Mouse (Mus musculus) cerebellum, adult 11-12 months (tissue): Measurements from ENCODE around the gene Crybg1.

Source experiments
- DNase-seq: peaks from one replicate; pipeline ENCODE4 v3.0.0; 2022

The Crybg1 gene

GRCm38 (mm10) chr10:44080351-44080750 is 68.3 kb downstream of the Crybg1 start:
- DNase-seq: no peak

GRCm38 (mm10) chr10:44078799-44079521 is 69.7 kb downstream of the Crybg1 start:
- no peak for DNase-seq

GRCm38 (mm10) chr10:44071095-44071494 is 77.6 kb downstream of the Crybg1 start:
- DNase-seq: no peak

GRCm38 (mm10) chr10:44069131-44069530 is 79.5 kb downstream of the Crybg1 start:
- DNase-seq: no peak

- DNase-seq: no peak
Observed at GRCm38 (mm10) chr10:44065848-44066360, 82.7 kb downstream of the Crybg1 start.

GRCm38 (mm10) chr10:44062981-44063380 is 85.7 kb downstream of the Crybg1 start:
- DNase-seq: no peak

- DNase-seq: no peak
Observed at GRCm38 (mm10) chr10:44050913-44051312, 97.7 kb downstream of the Crybg1 start.

GRCm38 (mm10) chr10:44044727-44045126 is 103.9 kb downstream of the Crybg1 start:
- DNase-seq: no peak

GRCm38 (mm10) chr10:44043630-44044029 is 105.0 kb downstream of the Crybg1 start:
- no peak for DNase-seq

GRCm38 (mm10) chr10:44039185-44039584 is 109.5 kb downstream of the Crybg1 start:
- DNase-seq: no peak

GRCm38 (mm10) chr10:44037918-44038544 is 110.6 kb downstream of the Crybg1 start:
- no peak for DNase-seq

- no peak for DNase-seq
Observed at GRCm38 (mm10) chr10:44029566-44029965, 119.1 kb downstream of the Crybg1 start.

GRCm38 (mm10) chr10:44027226-44027625 is 121.4 kb downstream of the Crybg1 start:
- DNase-seq: no peak

GRCm38 (mm10) chr10:44026105-44026504 is 122.5 kb downstream of the Crybg1 start:
- DNase-seq: no peak

- no peak for DNase-seq
Observed at GRCm38 (mm10) chr10:44024705-44025104, 123.9 kb downstream of the Crybg1 start.

GRCm38 (mm10) chr10:44020141-44020540 is 128.5 kb downstream of the Crybg1 start:
- no peak for DNase-seq

- no peak for DNase-seq
Observed at GRCm38 (mm10) chr10:44018562-44018961, 130.1 kb downstream of the Crybg1 start.

- no peak for DNase-seq
Observed at GRCm38 (mm10) chr10:44015631-44016030, 133.0 kb downstream of the Crybg1 start.

- no peak for DNase-seq
Observed at GRCm38 (mm10) chr10:44013885-44014284, 134.8 kb downstream of the Crybg1 start.

- DNase-seq: no peak
Observed at GRCm38 (mm10) chr10:44011408-44011807, 137.2 kb downstream of the Crybg1 start.

GRCm38 (mm10) chr10:44008808-44009207 is 139.8 kb downstream of the Crybg1 start:
- no peak for DNase-seq

- no peak for DNase-seq
Observed at GRCm38 (mm10) chr10:44006815-44007214, 141.8 kb downstream of the Crybg1 start.

- DNase-seq: no peak
Observed at GRCm38 (mm10) chr10:44005677-44006641, 142.7 kb downstream of the Crybg1 start.
